Mouse (Mus musculus) midbrain, postnatal 0 days (tissue): ENCODE measurements at regions not wholly inside any gene's neighbourhood (a gene's known extent, or its start where the extent isn't known, plus 50 kb on each side); places are given as distances from the start of the nearest gene placed in this dataset.
A peak's percentile ranks its signal among the peaks of the same experiment; 100 is the strongest.

Source experiments
- ATAC-seq: fragments of 200-750 bp; cut with Nextera tagmentation; 2 replicates; pipeline ENCODE4 v1.8.0; 2017; ENCODE audit warnings: moderate number of reproducible peaks, mild to moderate bottlenecking, moderate TSS enrichment, moderate library complexity; ENCODE audit not compliant: low FRiP score
- DNase-seq: peaks from one replicate; pipeline ENCODE4 v3.0.0-alpha.2; 2015; ENCODE audit warnings: low spot score
- H3K27ac ChIP-seq: fragments of 300-500 bp; sonication (generic); 2 replicates; pipeline ENCODE4 v1.5.1; 2014; ENCODE audit warnings: low read depth, mild to moderate bottlenecking, low read length, mixed read lengths
- H3K27me3 ChIP-seq: fragments of 300-500 bp; sonication (generic); 2 replicates; pipeline ENCODE4 v1.6.1; 2014; ENCODE audit warnings: low read length, control low read depth, mixed read lengths; ENCODE audit not compliant: insufficient read depth
- H3K36me3 ChIP-seq: fragments of 300-500 bp; sonication (generic); 2 replicates; pipeline ENCODE4 v1.6.1; 2014; ENCODE audit warnings: low read length, control low read depth, mixed read lengths; ENCODE audit not compliant: insufficient read depth
- H3K4me1 ChIP-seq: fragments of 300-500 bp; sonication (generic); 2 replicates; pipeline ENCODE4 v1.6.1; 2014; ENCODE audit warnings: mild to moderate bottlenecking, control low read depth, antibody characterized with exemption, low read length, mixed read lengths; ENCODE audit not compliant: insufficient read depth
- H3K4me2 ChIP-seq: fragments of 300-500 bp; sonication (generic); 2 replicates; pipeline ENCODE4 v1.6.1; 2014; ENCODE audit warnings: low read depth, mild to moderate bottlenecking, low read length, mixed read lengths; ENCODE audit not compliant: poor library complexity, severe bottlenecking
- H3K4me3 ChIP-seq: fragments of 300-500 bp; sonication (generic); 2 replicates; pipeline ENCODE4 v1.5.1; 2014; ENCODE audit warnings: low read depth, mild to moderate bottlenecking, low read length, moderate library complexity
- H3K9ac ChIP-seq: fragments of 300-500 bp; sonication (generic); replicated peaks from 2 replicates; pipeline ENCODE4 v1.6.1; 2014; ENCODE audit warnings: mild to moderate bottlenecking, low read length, moderate library complexity, mixed read lengths; ENCODE audit not compliant: poor library complexity, severe bottlenecking
- H3K9me3 ChIP-seq: fragments of 300-500 bp; sonication (generic); 2 replicates; pipeline ENCODE4 v1.6.1; 2016; ENCODE audit warnings: low read length, control low read depth
- CTCF ChIP-seq: IDR thresholded peaks from 2 replicates; pipeline ENCODE4 v1.5.1; 2016; ENCODE audit warnings: antibody characterized with exemption, mild to moderate bottlenecking
- WGBS: fragments of 180-500 bp; shearing (Covaris S2); extraction: QIAGEN DNeasy Blood & Tissue Kit; methylation state at CpG from one replicate; pipeline ENCODE4 v1.1.7; 2014; 5-methylcytosine and 5-hydroxymethylcytosine counted together

- no peak for ATAC-seq
- no peak for TF ChIP-seq CTCF
- WGBS: 89% methylated on average over 4 of the region's 4 CpGs
Measured at GRCm38 (mm10) chr19:21989857-21990256, 149.0 kb upstream of the Trpm3 start.

GRCm38 (mm10) chr19:21990970-21991369 lies 147.9 kb upstream of the Trpm3 start:
- H3K27me3 ChIP-seq: no peaks in the 10 kb centered on the region
- ATAC-seq: no peak

More at GRCm38 (mm10) chr19:21989857-21990256, 149.0 kb upstream of the Trpm3 start:
- no peak overlapping the region for H3K9ac ChIP-seq
- no peak for DNase-seq
- no peaks in the 10 kb centered on the region for H3K9me3 ChIP-seq
- no peaks in the 10 kb centered on the region for H3K4me1 ChIP-seq
- H3K4me3 ChIP-seq: no peak overlapping the region
- H3K36me3 ChIP-seq: no peaks in the 10 kb centered on the region
- no peak overlapping the region for H3K4me2 ChIP-seq
- no peak overlapping the region for H3K27ac ChIP-seq
- no peaks in the 10 kb centered on the region for H3K27me3 ChIP-seq

GRCm38 (mm10) chr19:21991413-21991812 lies 147.4 kb upstream of the Trpm3 start:
- ATAC-seq (no peak), DNase-seq (no peak)
- no peaks in the 10 kb centered on the region for H3K9me3 ChIP-seq
- H3K36me3 ChIP-seq: no peaks in the 10 kb centered on the region
- no peak overlapping the region for H3K4me2 ChIP-seq
- H3K4me3 ChIP-seq: no peak overlapping the region
- H3K27me3 ChIP-seq: no peaks in the 10 kb centered on the region
- no peaks in the 10 kb centered on the region for H3K4me1 ChIP-seq
- H3K27ac ChIP-seq: no peak overlapping the region
- H3K9ac ChIP-seq: no peak overlapping the region
- no peak for TF ChIP-seq CTCF

More at GRCm38 (mm10) chr19:21990970-21991369, 147.9 kb upstream of the Trpm3 start:
- H3K36me3 ChIP-seq: no peaks in the 10 kb centered on the region
- H3K27ac ChIP-seq: no peak overlapping the region
- H3K9me3 ChIP-seq: no peaks in the 10 kb centered on the region
- 81% methylated on average over 4 of the region's 4 CpGs for WGBS
- no peak for TF ChIP-seq CTCF
- no peak overlapping the region for H3K9ac ChIP-seq
- H3K4me3 ChIP-seq: no peak overlapping the region
- H3K4me2 ChIP-seq: no peak overlapping the region
- H3K4me1 ChIP-seq: no peaks in the 10 kb centered on the region
- no peak for DNase-seq

GRCm38 (mm10) chr19:21999621-22000020 lies 139.2 kb upstream of the Trpm3 start:
- ATAC-seq: no peak
- Histone ChIP-seq H3K36me3 (no peaks in the 10 kb centered on the region), H3K9me3 (no peaks in the 10 kb centered on the region), H3K27ac (no peak overlapping the region), H3K4me2 (no peak overlapping the region), H3K4me1 (no peaks in the 10 kb centered on the region), H3K27me3 (no peaks in the 10 kb centered on the region), H3K4me3 (no peak overlapping the region), H3K9ac (no peak overlapping the region)
- WGBS: 76% methylated on average over 5 of the region's 5 CpGs
- no peak for DNase-seq
- TF ChIP-seq CTCF: no peak

GRCm38 (mm10) chr19:22008053-22008935 lies 130.6 kb upstream of the Trpm3 start:
- H3K4me2 ChIP-seq: no peak overlapping the region
- TF ChIP-seq CTCF: no peak
- no peak overlapping the region for H3K9ac ChIP-seq
- H3K27ac ChIP-seq: no peak overlapping the region
- no peak for ATAC-seq
- 60% methylated on average over 13 of the region's 13 CpGs for WGBS
- H3K27me3 ChIP-seq: no peaks in the 10 kb centered on the region
- H3K4me1 ChIP-seq: no peaks in the 10 kb centered on the region
- H3K36me3 ChIP-seq: no peaks in the 10 kb centered on the region
- no peaks in the 10 kb centered on the region for H3K9me3 ChIP-seq
- DNase-seq: peak; percentile 34
- H3K4me3 ChIP-seq: no peak overlapping the region

- Histone ChIP-seq H3K4me3 (no peak overlapping the region), H3K27ac (no peak overlapping the region), H3K9me3 (no peaks in the 10 kb centered on the region), H3K9ac (no peak overlapping the region), H3K36me3 (no peaks in the 10 kb centered on the region), H3K4me2 (no peak overlapping the region), H3K27me3 (no peaks in the 10 kb centered on the region), H3K4me1 (no peaks in the 10 kb centered on the region)
- no peak for TF ChIP-seq CTCF
- no peak for DNase-seq
- ATAC-seq: no peak
- WGBS: 51% methylated on average over 5 of the region's 5 CpGs
Measured at GRCm38 (mm10) chr19:22010239-22010638, 128.6 kb upstream of the Trpm3 start.
